In the genomic region with DNA sequence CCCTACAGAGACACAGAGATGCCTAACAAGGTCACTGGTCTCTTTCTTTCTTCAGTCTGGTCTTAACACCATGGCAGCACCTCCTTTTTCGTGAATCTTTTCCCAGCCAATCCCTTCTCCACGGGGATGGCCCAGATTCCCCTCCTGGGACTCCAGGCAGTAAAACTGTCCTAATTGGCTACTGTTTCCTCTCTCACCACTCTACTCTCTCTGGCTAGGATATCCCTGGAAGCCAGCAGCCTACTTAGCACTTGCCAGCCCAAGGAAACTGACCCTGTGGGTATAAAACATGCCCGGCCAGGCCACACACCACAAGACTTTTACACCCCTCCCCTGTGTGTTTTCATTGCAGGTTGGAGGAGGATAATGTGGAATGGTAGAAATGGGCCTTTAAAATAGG, we compare ENCODE assay signal across 11 mouse cellular contexts.
A peak's percentile ranks its signal among the peaks of the same experiment; 100 is the strongest.
DNase-seq lines count a peak whose midpoint lies in the region; ATAC-seq and TF ChIP-seq lines count a peak whose summit lies in the region.
"Had no signal": no experiment of that assay in that cellular context is flagged by ENCODE, and none has a peak within 500 bp of the region (broad histone marks: within the 10 kb centered on the region; RNA-seq: fewer than 3 reads in every experiment).

No protein-coding gene starts in this region.

- no peak for DNase-seq in frontal cortex, postnatal 14 days (ENCODE audit: low spot score in 2 of 2)
- peak; percentile 26 to 63 for DNase-seq in layer of hippocampus, adult 8-10 months (ENCODE audit: low spot score in 2 of 2)
- DNase-seq in layer of hippocampus, adult 9-10 months (ENCODE audit: low spot score): no peak
- DNase-seq in Muller cell, postnatal 12 days (ENCODE audit: inconsistent ontology term): peak; percentile 47
- no peak for DNase-seq in spleen, postnatal 4 days (ENCODE audit: low spot score in 2 of 2)
- DNase-seq: kidney, adult 2 months; lung, postnatal 36 days had no signal

- H3K27ac ChIP-seq in cortical plate, adult 2 months (ENCODE audit: insufficient read depth, low read length): peak overlapping the region; percentile 89
- H3K27ac ChIP-seq: forebrain, embryonic 12.5 days; hindbrain, embryonic 14.5 days had no signal

- no peak for TF ChIP-seq POLR2A in cortical plate, adult 2 months (IDR thresholded peaks at IDR 0.05; ENCODE audit: extremely low read depth, insufficient read depth, low read length)

- peaks cover 2% of the 10 kb centered on the region; the same call in 1 of the 2 replicates for H3K4me1 ChIP-seq in cortical plate, adult 2 months (ENCODE audit: control insufficient read depth, insufficient read depth, low read length)

- peak; percentile 56; the same call in 1 of the 2 replicates for ATAC-seq in frontal cortex, adult (ENCODE audit: low TSS enrichment)

- TF ChIP-seq CTCF in cortical plate, adult 2 months (IDR thresholded peaks at IDR 0.05; ENCODE audit: extremely low read depth, insufficient read depth, low read length): no peak

- no peak overlapping the region for H3K4me3 ChIP-seq in cortical plate, adult 2 months (ENCODE audit: insufficient read depth, low read length)
- H3K4me3 ChIP-seq: forebrain, embryonic 12.5 days had no signal

Comparison
In these comparisons a context has a peak if more than half of its experiments do, and no peak if none do; other contexts are left out.
1. DNase-seq: peak in layer of hippocampus, adult 8-10 months (2 of 2) and Muller cell, postnatal 12 days (single experiment); none in frontal cortex, postnatal 14 days (0 of 2), layer of hippocampus, adult 9-10 months (single experiment) and spleen, postnatal 4 days (0 of 2).